Mouse (Mus musculus): ENCODE data around the gene Rsph10b.
"Not testable (repeated sequence)": the region's sequence is repeated elsewhere in the genome, so short reads cannot be mapped to it uniquely, and the experiment has no call there.

Gene Rsph10b

GRCm38 (mm10) chr5:143990086-143990485 is 57.3 kb downstream of the Rsph10b start:
- intact Hi-C loops (cut with DNase I), result no loop called here

DNA sequence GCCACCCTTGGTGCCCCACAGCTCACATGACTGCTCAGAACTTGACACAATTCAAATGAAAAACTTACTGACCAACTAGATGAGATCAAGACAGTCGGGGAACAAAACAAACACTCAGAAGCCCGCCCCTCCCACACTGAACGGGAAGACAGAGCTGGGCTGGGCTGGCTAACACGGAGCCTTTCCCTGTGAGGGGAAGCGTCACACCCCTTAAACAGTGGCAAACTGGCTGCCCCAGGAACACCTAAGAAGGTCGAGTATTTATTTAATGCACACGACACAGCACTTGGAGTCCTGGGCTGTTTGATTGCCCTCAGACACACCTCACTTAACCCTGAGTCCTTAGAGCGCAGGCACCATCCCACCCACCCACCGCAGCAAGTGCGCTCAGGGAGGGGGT is 59.8 kb downstream of the Rsph10b start:
- intact Hi-C loops (cut with DNase I), result no loop called here

- intact Hi-C loops (cut with DNase I), result no loop called here
Observed at GRCm38 (mm10) chr5:143993260-143993659, 60.4 kb downstream of the Rsph10b start.

DNA sequence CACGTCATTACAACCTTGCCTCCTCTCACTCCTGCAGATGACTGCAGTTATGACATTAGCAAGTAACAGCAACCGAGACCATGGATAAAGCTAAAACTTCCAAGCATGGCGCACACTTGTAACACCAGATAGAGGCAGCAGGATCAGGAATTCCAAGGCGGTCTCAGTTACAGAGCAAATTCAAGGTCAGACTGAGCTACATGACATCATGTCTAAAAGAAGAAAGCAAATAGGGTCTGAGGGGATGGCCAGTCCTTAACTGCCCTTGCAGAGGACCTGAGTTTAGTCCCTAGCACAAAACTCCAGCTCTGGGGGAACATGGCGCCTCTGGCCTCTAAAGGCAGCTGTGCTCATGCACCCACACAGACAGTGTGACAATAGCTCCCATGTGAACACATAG is 61.0 kb downstream of the Rsph10b start:
- intact Hi-C loops (cut with DNase I), result no loop called here

DNA sequence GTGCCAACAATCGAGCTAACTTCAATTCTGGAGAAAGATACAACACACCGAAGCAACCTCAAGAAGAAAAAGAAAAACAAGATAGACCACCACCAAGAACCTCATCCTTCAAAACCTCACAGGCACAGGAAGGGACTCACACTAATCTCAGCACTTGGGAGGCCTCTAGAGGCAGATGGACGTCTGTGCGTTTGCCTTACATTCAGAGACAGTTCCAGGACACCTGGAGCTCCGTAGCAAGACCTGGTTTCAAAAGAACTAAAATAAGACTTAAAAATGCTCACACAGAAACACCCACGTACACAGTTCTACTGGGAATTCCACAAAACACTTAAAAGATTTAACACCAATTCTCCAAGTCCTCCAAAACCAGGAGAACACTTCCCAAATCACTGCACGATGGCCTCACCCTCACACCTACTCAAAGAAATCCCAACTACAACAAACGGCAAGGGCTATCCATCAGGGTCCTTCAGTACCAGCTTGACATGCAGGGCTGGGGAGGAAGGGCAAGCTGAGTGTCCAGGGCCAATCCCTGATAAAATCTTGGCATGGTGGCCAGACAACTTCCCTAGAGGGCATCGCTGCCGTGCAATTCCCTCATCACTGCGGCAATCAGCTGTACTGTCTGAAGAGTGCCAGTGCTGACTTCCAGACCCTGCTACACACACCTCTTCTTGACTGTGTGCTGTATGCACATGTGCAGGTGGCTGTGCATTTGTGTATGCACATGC is 62.0 kb downstream of the Rsph10b start:
- intact Hi-C loops (cut with DNase I), result no loop called here

- intact Hi-C loops (cut with DNase I), result no loop called here
Observed at GRCm38 (mm10) chr5:143999409-143999808, 66.6 kb downstream of the Rsph10b start.

GRCm38 (mm10) chr5:144002461-144003192 is 69.8 kb downstream of the Rsph10b start:
- intact Hi-C loops (cut with DNase I), result no loop called here

GRCm38 (mm10) chr5:144013366-144014134 is 80.7 kb downstream of the Rsph10b start:
- intact Hi-C loops (cut with DNase I), result not testable (repeated sequence)

- intact Hi-C loops (cut with DNase I), result no loop called here
Observed at GRCm38 (mm10) chr5:144014551-144015311, 81.9 kb downstream of the Rsph10b start, which contains the start of gene Ccz1. Gene Ccz1, minus strand, starts transcription at chr5:144014877.

- intact Hi-C loops (cut with DNase I), result no loop called here
Observed at GRCm38 (mm10) chr5:144015312-144015650, 82.4 kb downstream of the Rsph10b start.

DNA sequence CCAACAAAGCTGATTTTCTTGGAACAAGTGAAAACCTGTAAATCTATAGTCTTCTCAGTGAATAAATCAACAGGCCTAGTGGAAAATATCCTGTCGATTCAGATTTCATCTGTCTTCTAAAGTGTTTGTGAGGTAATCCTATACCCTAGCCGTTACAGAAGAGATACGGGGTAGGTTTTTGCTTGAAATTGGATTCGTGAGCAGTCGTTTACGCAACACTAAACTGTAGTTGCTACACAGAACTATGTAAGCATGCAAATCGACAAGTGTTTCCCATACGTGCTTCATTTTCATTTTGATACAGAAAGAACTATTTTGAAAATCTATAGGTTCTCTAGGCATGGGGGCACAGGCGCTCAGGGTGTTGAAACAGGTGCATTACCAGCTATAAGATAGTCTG is 83.0 kb downstream of the Rsph10b start:
- intact Hi-C loops (cut with DNase I), result no loop called here

GRCm38 (mm10) chr5:144026620-144027263 is 93.9 kb downstream of the Rsph10b start, which contains the start of gene Ocm:
Gene Ocm, minus strand, starts transcription at chr5:144026670.
- intact Hi-C loops (cut with DNase I), result no loop called here

DNA sequence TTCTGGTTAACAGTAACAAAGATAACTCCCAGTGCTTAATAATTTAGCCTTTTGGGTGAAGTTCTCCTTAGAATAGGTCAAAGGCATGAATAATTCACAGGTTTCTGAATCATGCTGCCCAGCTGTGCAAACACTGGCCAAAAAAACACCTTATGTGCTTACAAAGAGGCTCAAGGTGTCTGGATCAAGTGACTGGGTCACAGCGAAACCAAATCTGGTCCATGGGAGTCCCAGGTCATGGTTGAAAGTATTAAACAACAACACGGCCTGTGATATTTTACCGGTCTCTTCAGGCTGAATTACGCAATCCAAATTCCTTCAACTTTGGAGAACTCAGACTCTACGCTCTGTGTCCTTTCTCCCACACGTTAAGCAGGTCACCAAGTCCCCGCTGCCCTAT is 99.7 kb downstream of the Rsph10b start:
- intact Hi-C loops (cut with DNase I), result no loop called here

DNA sequence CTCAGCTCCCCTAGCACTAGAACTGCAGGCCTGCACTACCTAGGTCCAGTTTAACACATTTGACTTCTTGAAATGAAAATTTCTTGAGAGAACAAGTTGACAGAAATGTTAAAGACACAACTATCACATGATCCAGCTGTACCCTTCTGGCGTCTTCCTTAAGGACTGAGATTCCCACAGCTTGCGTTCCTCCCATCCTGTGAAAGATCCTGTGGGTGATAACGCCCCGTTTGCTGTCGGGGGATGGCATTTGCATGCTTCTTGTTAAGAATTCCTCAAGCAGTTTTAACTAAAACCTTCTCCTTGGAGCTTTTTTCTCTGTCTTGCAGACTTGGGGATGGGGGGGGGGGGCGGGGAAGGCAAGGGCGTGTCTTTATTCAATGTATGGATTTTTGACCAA is 101.7 kb downstream of the Rsph10b start:
- intact Hi-C loops (cut with DNase I), result no loop called here
